Mouse (Mus musculus): ENCODE results near the gene Mcrip2. TPM values are rescaled to one million over a fixed set of nuclear protein-coding genes. Genes with fewer than 3 reads are reported as not detected.
A peak's percentile ranks its signal among the peaks of the same experiment; 100 is the strongest.

Mcrip2 gene
- polyA plus RNA-seq, 1 experiment from 2014 or later = 17.3 TPM

DNA sequence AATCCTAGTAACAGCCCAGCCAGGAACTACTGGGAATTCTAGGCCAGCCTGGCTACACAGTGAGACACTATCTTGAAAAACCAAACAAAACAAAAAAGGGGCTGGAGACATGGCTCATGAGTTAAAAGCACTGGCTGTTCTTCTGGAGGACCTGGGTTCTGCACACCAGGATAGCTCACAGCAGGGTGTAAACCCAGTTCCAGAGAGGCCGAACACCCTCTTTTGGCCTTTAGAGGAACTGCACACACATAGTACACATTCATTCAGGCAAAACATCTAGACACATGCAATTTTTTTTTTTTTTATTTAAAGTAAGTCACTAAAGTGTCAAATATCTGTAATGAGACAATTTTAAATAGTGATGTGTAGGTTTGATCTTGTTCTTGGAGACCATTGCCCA is 31.6 kb upstream of the Mcrip2 start:
- Histone ChIP-seq H3K27ac (ENCODE audit: low read length) (no peak overlapping the region), H3K36me3 (ENCODE audit: control insufficient read depth, insufficient read depth) (no peaks in the 10 kb centered on the region), H3K4me2 (ENCODE audit: low read length) (no peak overlapping the region), H3K27me3 (replicated peaks; ENCODE audit: control insufficient read depth, insufficient read depth, low read length) (no peaks in the 10 kb centered on the region), H3K4me1 (replicated peaks; ENCODE audit: control insufficient read depth, insufficient read depth, low read length) (no peaks in the 10 kb centered on the region), H3K9me3 (ENCODE audit: control insufficient read depth, low read length) (no peaks in the 10 kb centered on the region), H3K4me3 (replicated peaks; ENCODE audit: low read length) (no peak overlapping the region), H3K9ac (replicated peaks; ENCODE audit: low read depth, low read length) (no peak overlapping the region)
- ATAC-seq = no peak
- 100% methylated on average over 1 of the region's 1 CpGs for WGBS

GRCm38 (mm10) chr17:25895891-25896290 is 27.3 kb upstream of the Mcrip2 start:
- ATAC-seq = no peak
- H3K36me3 ChIP-seq (ENCODE audit: control insufficient read depth, insufficient read depth) = no peaks in the 10 kb centered on the region
- 0 out of 2 replicates have a peak, but pooled peaks cover 4% of the 10 kb centered on the region for H3K4me1 ChIP-seq (replicated peaks; ENCODE audit: control insufficient read depth, insufficient read depth, low read length)
- no peaks in the 10 kb centered on the region for H3K27me3 ChIP-seq (replicated peaks; ENCODE audit: control insufficient read depth, insufficient read depth, low read length)
- no peak overlapping the region for H3K4me2 ChIP-seq (ENCODE audit: low read length)
- no peak overlapping the region for H3K27ac ChIP-seq (ENCODE audit: low read length)
- H3K9ac ChIP-seq (replicated peaks; ENCODE audit: low read depth, low read length) = no peak overlapping the region
- WGBS = 72% methylated on average over 12 of the region's 12 CpGs
- no peak overlapping the region for H3K4me3 ChIP-seq (replicated peaks; ENCODE audit: low read length)
- H3K9me3 ChIP-seq (ENCODE audit: control insufficient read depth, low read length) = no peaks in the 10 kb centered on the region

DNA sequence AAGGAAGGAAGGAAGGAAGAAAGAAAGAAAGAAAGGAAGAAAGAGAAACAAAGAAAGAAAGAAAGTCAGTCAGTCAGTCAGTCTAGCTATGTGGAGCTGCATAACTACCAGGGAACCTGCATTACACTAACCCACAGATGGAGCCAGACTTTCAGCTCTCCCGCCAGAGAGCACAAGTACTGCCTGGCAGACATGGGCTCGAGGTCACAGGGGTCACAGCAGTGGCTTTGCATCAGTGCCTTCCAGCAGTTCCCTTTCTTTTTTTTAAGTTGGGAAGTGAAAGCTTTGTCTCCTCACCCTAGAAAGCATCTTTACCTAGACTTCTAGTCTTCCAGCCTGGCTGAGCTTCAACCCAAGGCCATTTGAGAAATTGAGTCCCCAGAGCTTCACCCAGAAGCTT is 26.9 kb upstream of the Mcrip2 start:
- 40% methylated on average over 2 of the region's 2 CpGs for WGBS

DNA sequence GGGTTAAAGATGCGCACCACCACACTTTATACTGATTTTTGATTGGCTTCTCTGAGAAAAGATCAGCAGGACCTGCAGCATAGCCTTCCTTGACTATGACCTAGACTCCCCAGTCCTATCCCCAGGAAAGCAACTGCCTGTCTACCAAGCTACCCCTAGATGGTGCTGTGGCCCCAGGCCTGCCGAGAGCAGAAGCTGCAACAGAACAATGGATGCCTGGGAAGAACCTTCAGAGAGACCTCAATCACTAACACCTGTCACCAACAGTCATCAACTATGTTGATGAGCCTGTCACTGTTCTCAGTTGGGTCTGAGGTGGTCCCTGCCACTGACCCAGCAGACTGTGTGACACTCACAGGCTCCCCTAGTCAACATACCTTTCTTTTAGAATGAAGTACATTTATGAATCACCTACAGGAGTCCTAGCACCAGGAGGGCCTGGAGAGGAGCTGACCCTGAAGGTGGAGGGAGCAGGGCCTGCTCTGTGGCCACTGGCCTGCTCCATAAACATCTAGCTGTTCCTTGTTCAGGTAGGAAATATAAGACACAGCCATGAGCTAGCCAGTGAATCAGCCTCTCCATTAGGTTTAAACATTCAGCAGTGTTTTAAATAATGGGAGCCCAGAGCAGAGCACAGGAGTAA is 25.5 kb upstream of the Mcrip2 start:
- peaks cover 4% of the 10 kb centered on the region for H3K36me3 ChIP-seq (ENCODE audit: control insufficient read depth, insufficient read depth)
- no peaks in the 10 kb centered on the region for H3K9me3 ChIP-seq (ENCODE audit: control insufficient read depth, low read length)
- no peak overlapping the region for H3K9ac ChIP-seq (replicated peaks; ENCODE audit: low read depth, low read length)
- no peak overlapping the region for H3K4me2 ChIP-seq (ENCODE audit: low read length)
- no peak overlapping the region for H3K4me3 ChIP-seq (replicated peaks; ENCODE audit: low read length)
- WGBS = 33% methylated on average over 2 of the region's 2 CpGs
- no peaks in the 10 kb centered on the region for H3K27me3 ChIP-seq (replicated peaks; ENCODE audit: control insufficient read depth, insufficient read depth, low read length)
- peak overlapping the region; percentile 16 for H3K27ac ChIP-seq (ENCODE audit: low read length)
- peak; percentile 86 for ATAC-seq
- 0 out of 2 replicates have a peak, but pooled peaks cover 4% of the 10 kb centered on the region for H3K4me1 ChIP-seq (replicated peaks; ENCODE audit: control insufficient read depth, insufficient read depth, low read length)

More for the DNA sequence above, 26.9 kb upstream of the Mcrip2 start:
- Histone ChIP-seq H3K9me3 (ENCODE audit: control insufficient read depth, low read length) (no peaks in the 10 kb centered on the region), H3K27ac (ENCODE audit: low read length) (no peak overlapping the region), H3K27me3 (replicated peaks; ENCODE audit: control insufficient read depth, insufficient read depth, low read length) (no peaks in the 10 kb centered on the region), H3K9ac (replicated peaks; ENCODE audit: low read depth, low read length) (no peak overlapping the region), H3K4me2 (ENCODE audit: low read length) (no peak overlapping the region), H3K4me1 (replicated peaks; ENCODE audit: control insufficient read depth, insufficient read depth, low read length) (0 out of 2 replicates have a peak, but pooled peaks cover 4% of the 10 kb centered on the region), H3K36me3 (ENCODE audit: control insufficient read depth, insufficient read depth) (no peaks in the 10 kb centered on the region), H3K4me3 (replicated peaks; ENCODE audit: low read length) (no peak overlapping the region)
- ATAC-seq = no peak

- Histone ChIP-seq H3K27me3 (replicated peaks; ENCODE audit: control insufficient read depth, insufficient read depth, low read length) (no peaks in the 10 kb centered on the region), H3K27ac (ENCODE audit: low read length) (peak overlapping the region; percentile 14; the same call in 1 of the 2 replicates), H3K4me2 (ENCODE audit: low read length) (no peak overlapping the region), H3K9me3 (ENCODE audit: control insufficient read depth, low read length) (no peaks in the 10 kb centered on the region), H3K4me1 (replicated peaks; ENCODE audit: control insufficient read depth, insufficient read depth, low read length) (0 out of 2 replicates have a peak, but pooled peaks cover 2% of the 10 kb centered on the region), H3K9ac (replicated peaks; ENCODE audit: low read depth, low read length) (no peak overlapping the region), H3K4me3 (replicated peaks; ENCODE audit: low read length) (no peak overlapping the region), H3K36me3 (ENCODE audit: control insufficient read depth, insufficient read depth) (peaks cover 4% of the 10 kb centered on the region)
- ATAC-seq = no peak
- WGBS = 78% methylated on average over 3 of the region's 3 CpGs
These were observed 20.3 kb upstream of the Mcrip2 start for GRCm38 (mm10) chr17:25888837-25889236.

GRCm38 (mm10) chr17:25887467-25887866 is 18.9 kb upstream of the Mcrip2 start:
- Histone ChIP-seq H3K9ac (replicated peaks; ENCODE audit: low read depth, low read length) (no peak overlapping the region), H3K36me3 (ENCODE audit: control insufficient read depth, insufficient read depth) (peaks cover 6% of the 10 kb centered on the region)

DNA sequence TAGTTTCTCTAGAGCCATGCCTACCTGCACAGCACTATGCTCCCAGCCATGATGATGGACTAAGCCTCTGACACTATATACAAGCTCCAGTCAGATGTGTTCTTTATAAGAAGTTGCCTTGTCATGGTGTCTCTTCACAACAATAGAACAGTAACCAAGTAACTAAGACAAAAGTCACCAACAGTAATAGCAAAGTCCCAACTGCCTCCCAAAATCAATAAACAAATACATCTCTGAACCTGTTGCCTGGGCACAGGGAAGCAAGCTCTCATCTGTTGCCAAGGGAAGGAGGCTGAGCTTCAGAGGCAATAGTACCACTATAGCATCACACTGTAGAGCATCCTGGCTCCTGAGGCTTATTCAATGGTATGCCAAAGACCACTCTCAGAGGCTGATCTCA is 18.2 kb upstream of the Mcrip2 start:
- no peak overlapping the region for H3K9ac ChIP-seq (replicated peaks; ENCODE audit: low read depth, low read length)
- 0 out of 2 replicates have a peak, but pooled peaks cover 2% of the 10 kb centered on the region for H3K4me1 ChIP-seq (replicated peaks; ENCODE audit: control insufficient read depth, insufficient read depth, low read length)
- no peak for ATAC-seq
- no peak overlapping the region for H3K4me3 ChIP-seq (replicated peaks; ENCODE audit: low read length)
- H3K4me2 ChIP-seq (ENCODE audit: low read length) = no peak overlapping the region
- peaks cover 9% of the 10 kb centered on the region for H3K36me3 ChIP-seq (ENCODE audit: control insufficient read depth, insufficient read depth)
- no peak overlapping the region for H3K27ac ChIP-seq (ENCODE audit: low read length)
- no peaks in the 10 kb centered on the region for H3K27me3 ChIP-seq (replicated peaks; ENCODE audit: control insufficient read depth, insufficient read depth, low read length)
- H3K9me3 ChIP-seq (ENCODE audit: control insufficient read depth, low read length) = no peaks in the 10 kb centered on the region

More at GRCm38 (mm10) chr17:25887467-25887866, 18.9 kb upstream of the Mcrip2 start:
- Histone ChIP-seq H3K27ac (ENCODE audit: low read length) (no peak overlapping the region; the same call in 1 of the 2 replicates), H3K4me3 (replicated peaks; ENCODE audit: low read length) (no peak overlapping the region), H3K4me1 (replicated peaks; ENCODE audit: control insufficient read depth, insufficient read depth, low read length) (0 out of 2 replicates have a peak, but pooled peaks cover 2% of the 10 kb centered on the region), H3K27me3 (replicated peaks; ENCODE audit: control insufficient read depth, insufficient read depth, low read length) (no peaks in the 10 kb centered on the region), H3K4me2 (ENCODE audit: low read length) (no peak overlapping the region), H3K9me3 (ENCODE audit: control insufficient read depth, low read length) (no peaks in the 10 kb centered on the region)
- no peak for ATAC-seq
- WGBS = 76% methylated on average over 10 of the region's 10 CpGs

DNA sequence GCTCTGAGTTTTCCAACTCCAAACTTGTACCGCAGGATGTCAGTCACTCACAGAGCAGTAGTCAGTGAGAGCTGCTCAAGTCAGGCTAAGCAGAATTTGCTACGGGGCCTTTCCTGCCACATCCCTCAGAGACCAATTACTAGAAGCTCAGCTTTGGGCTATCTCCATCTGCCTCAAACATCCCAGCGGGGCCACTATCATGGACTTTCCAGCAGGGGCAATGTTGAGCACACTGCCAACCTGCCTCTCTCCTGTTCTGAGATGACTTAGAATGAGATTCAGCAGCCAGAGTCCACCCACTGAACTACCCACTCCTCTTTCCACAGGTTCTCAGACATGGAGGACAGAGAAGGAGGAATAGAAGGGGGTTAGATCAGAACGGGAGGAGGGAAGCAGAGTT is 17.1 kb upstream of the Mcrip2 start:
- Histone ChIP-seq H3K4me3 (replicated peaks; ENCODE audit: low read length) (no peak overlapping the region), H3K27me3 (replicated peaks; ENCODE audit: control insufficient read depth, insufficient read depth, low read length) (no peaks in the 10 kb centered on the region), H3K9me3 (ENCODE audit: control insufficient read depth, low read length) (no peaks in the 10 kb centered on the region), H3K9ac (replicated peaks; ENCODE audit: low read depth, low read length) (no peak overlapping the region), H3K4me2 (ENCODE audit: low read length) (no peak overlapping the region), H3K27ac (ENCODE audit: low read length) (no peak overlapping the region), H3K36me3 (ENCODE audit: control insufficient read depth, insufficient read depth) (peaks cover 12% of the 10 kb centered on the region), H3K4me1 (replicated peaks; ENCODE audit: control insufficient read depth, insufficient read depth, low read length) (0 out of 2 replicates have a peak, but pooled peaks cover 2% of the 10 kb centered on the region)
- 48% methylated on average over 4 of the region's 4 CpGs for WGBS
- ATAC-seq = no peak

GRCm38 (mm10) chr17:25883824-25884223 is 15.3 kb upstream of the Mcrip2 start:
- no peak for ATAC-seq
- H3K36me3 ChIP-seq (ENCODE audit: control insufficient read depth, insufficient read depth) = peaks cover 7% of the 10 kb centered on the region; the same call in 1 of the 2 replicates
- whole genome bisulfite sequencing = 90% methylated on average over 3 of the region's 3 CpGs

More at GRCm38 (mm10) chr17:25883824-25884223, 15.3 kb upstream of the Mcrip2 start:
- 0 out of 2 replicates have a peak, but pooled peaks cover 2% of the 10 kb centered on the region for H3K4me1 ChIP-seq (replicated peaks; ENCODE audit: control insufficient read depth, insufficient read depth, low read length)
- H3K4me2 ChIP-seq (ENCODE audit: low read length) = no peak overlapping the region
- no peak overlapping the region for H3K27ac ChIP-seq (ENCODE audit: low read length)
- H3K9ac ChIP-seq (replicated peaks; ENCODE audit: low read depth, low read length) = no peak overlapping the region
- no peak overlapping the region for H3K4me3 ChIP-seq (replicated peaks; ENCODE audit: low read length)
- no peaks in the 10 kb centered on the region for H3K9me3 ChIP-seq (ENCODE audit: control insufficient read depth, low read length)
- H3K27me3 ChIP-seq (replicated peaks; ENCODE audit: control insufficient read depth, insufficient read depth, low read length) = no peaks in the 10 kb centered on the region

Measured in forebrain, embryonic 16.5 days (tissue).